Mouse (Mus musculus) lung, embryonic 14.5 days (tissue): ENCODE measurements around the gene Sort1. TPM values are rescaled to one million over a fixed set of nuclear protein-coding genes. Genes with fewer than 3 reads are reported as not detected.

Source experiments
- ATAC-seq: fragments of 200-750 bp; cut with Nextera tagmentation; 2 replicates; pipeline ENCODE4 v1.8.0; 2017; ENCODE audit warnings: mild to moderate bottlenecking, moderate TSS enrichment, moderate library complexity; ENCODE audit not compliant: insufficient read depth
- DNase-seq: peaks from one replicate; pipeline ENCODE4 v3.0.0-alpha.2; 2015
- H3K27ac ChIP-seq: fragments of 300-500 bp; sonication (generic); 2 replicates; pipeline ENCODE4 v1.5.1; 2014; ENCODE audit warnings: low read depth, mild to moderate bottlenecking, moderate library complexity
- H3K27me3 ChIP-seq: fragments of 300-500 bp; sonication (generic); 2 replicates; pipeline ENCODE4 v1.6.1; 2014; ENCODE audit warnings: low read length, control low read depth; ENCODE audit not compliant: insufficient read depth
- H3K36me3 ChIP-seq: fragments of 300-500 bp; sonication (generic); 2 replicates; pipeline ENCODE4 v1.6.1; 2014; ENCODE audit warnings: control low read depth; ENCODE audit not compliant: insufficient read depth
- H3K4me1 ChIP-seq: fragments of 300-500 bp; sonication (generic); 2 replicates; pipeline ENCODE4 v1.6.1; 2014; ENCODE audit warnings: antibody characterized with exemption, control low read depth; ENCODE audit not compliant: insufficient read depth
- H3K4me2 ChIP-seq: fragments of 300-500 bp; sonication (generic); 2 replicates; pipeline ENCODE4 v1.6.1; 2014; ENCODE audit warnings: mild to moderate bottlenecking
- H3K4me3 ChIP-seq: fragments of 300-500 bp; sonication (generic); 2 replicates; pipeline ENCODE4 v1.5.1; 2014; ENCODE audit warnings: low read depth, low read length
- H3K9ac ChIP-seq: fragments of 300-500 bp; sonication (generic); 2 replicates; pipeline ENCODE4 v1.6.1; 2014
- H3K9me3 ChIP-seq: fragments of 300-500 bp; sonication (generic); 2 replicates; pipeline ENCODE4 v1.6.1; 2016; ENCODE audit warnings: low read depth, low read length, control low read depth
- CTCF ChIP-seq: IDR thresholded peaks from 2 replicates; pipeline ENCODE4 v1.5.1; 2016; ENCODE audit warnings: antibody characterized with exemption, low read depth
- WGBS: fragments of 180-500 bp; shearing (Covaris S2); extraction: QIAGEN DNeasy Blood & Tissue Kit; methylation state at CpG from one replicate; pipeline ENCODE4 v1.1.7; 2014; 5-methylcytosine and 5-hydroxymethylcytosine counted together
- polyA plus RNA-seq: library from polyadenylated mRNA; unstranded; fragments of >200 nt; fragmentation: Nextera tagmentation; extraction: Ambion mirVana; gene quantifications from 2 replicates; pipeline ENCODE4 v1.2.1, GENCODE M21; 2014

Sort1 gene
- polyA plus RNA-seq, 1 experiment from 2014 or later: 32.7 TPM

- H3K4me3 ChIP-seq: no peak overlapping the region
- 38% methylated on average over 9 of the region's 9 CpGs for WGBS
- peak; percentile 73 for DNase-seq
These were observed 44.6 kb downstream of the Sort1 start for GRCm38 (mm10) chr3:108328441-108328841.

GRCm38 (mm10) chr3:108330812-108331211 lies 46.9 kb downstream of the Sort1 start:
- H3K36me3 ChIP-seq: peaks cover 37% of the 10 kb centered on the region
- no peak overlapping the region for H3K4me3 ChIP-seq
- no peak overlapping the region for H3K27ac ChIP-seq
- no peak for TF ChIP-seq CTCF
- H3K9me3 ChIP-seq: no peaks in the 10 kb centered on the region
- H3K4me2 ChIP-seq: no peak overlapping the region
- H3K9ac ChIP-seq: no peak overlapping the region
- DNase-seq: no peak
- ATAC-seq: no peak
- 0 out of 2 replicates have a peak, but pooled peaks cover 9% of the 10 kb centered on the region for H3K4me1 ChIP-seq
- WGBS: 84% methylated on average over 6 of the region's 6 CpGs
- H3K27me3 ChIP-seq: no peaks in the 10 kb centered on the region

More at GRCm38 (mm10) chr3:108328441-108328841, 44.6 kb downstream of the Sort1 start:
- Histone ChIP-seq H3K27ac (peak overlapping the region; percentile 88), H3K36me3 (peaks cover 23% of the 10 kb centered on the region), H3K4me1 (0 out of 2 replicates have a peak, but pooled peaks cover 9% of the 10 kb centered on the region), H3K4me2 (peak overlapping the region; percentile 2; the same call in 1 of the 2 replicates), H3K27me3 (no peaks in the 10 kb centered on the region), H3K9ac (peak overlapping the region; percentile 13; the same call in 1 of the 2 replicates), H3K9me3 (no peaks in the 10 kb centered on the region)
- ATAC-seq: peak; percentile 48
- TF ChIP-seq CTCF: no peak

GRCm38 (mm10) chr3:108336878-108337277 lies 53.0 kb downstream of the Sort1 start:
- H3K4me1 ChIP-seq: no peaks in the 10 kb centered on the region
- H3K36me3 ChIP-seq: peaks cover 67% of the 10 kb centered on the region
- DNase-seq (no peak), ATAC-seq (no peak)
- H3K4me2 ChIP-seq: no peak overlapping the region
- no peaks in the 10 kb centered on the region for H3K9me3 ChIP-seq
- H3K9ac ChIP-seq: no peak overlapping the region
- H3K27ac ChIP-seq: no peak overlapping the region
- H3K4me3 ChIP-seq: no peak overlapping the region
- WGBS: 93% methylated on average over 5 of the region's 5 CpGs
- no peaks in the 10 kb centered on the region for H3K27me3 ChIP-seq
- no peak for TF ChIP-seq CTCF

GRCm38 (mm10) chr3:108341040-108341439 lies 57.2 kb downstream of the Sort1 start:
- no peaks in the 10 kb centered on the region for H3K4me1 ChIP-seq
- H3K4me2 ChIP-seq: no peak overlapping the region
- H3K4me3 ChIP-seq: no peak overlapping the region
- WGBS: 81% methylated on average over 2 of the region's 2 CpGs
- peaks cover 66% of the 10 kb centered on the region for H3K36me3 ChIP-seq
- no peak overlapping the region for H3K9ac ChIP-seq
- TF ChIP-seq CTCF: no peak
- ATAC-seq (no peak), DNase-seq (no peak)
- H3K27me3 ChIP-seq: no peaks in the 10 kb centered on the region
- no peak overlapping the region for H3K27ac ChIP-seq
- H3K9me3 ChIP-seq: no peaks in the 10 kb centered on the region

- Histone ChIP-seq H3K4me1 (no peaks in the 10 kb centered on the region), H3K36me3 (peaks cover 76% of the 10 kb centered on the region), H3K9me3 (no peaks in the 10 kb centered on the region), H3K4me2 (no peak overlapping the region), H3K4me3 (no peak overlapping the region), H3K27me3 (no peaks in the 10 kb centered on the region), H3K9ac (no peak overlapping the region), H3K27ac (no peak overlapping the region)
- DNase-seq (peak; percentile 93), ATAC-seq (peak; percentile 93)
- TF ChIP-seq CTCF: no peak
- 49% methylated on average over 7 of the region's 7 CpGs for WGBS
These were observed 58.3 kb downstream of the Sort1 start for GRCm38 (mm10) chr3:108342185-108342584.

GRCm38 (mm10) chr3:108345855-108346254 lies 62.0 kb downstream of the Sort1 start:
- Histone ChIP-seq H3K9ac (no peak overlapping the region), H3K9me3 (no peaks in the 10 kb centered on the region), H3K4me3 (no peak overlapping the region), H3K4me1 (no peaks in the 10 kb centered on the region), H3K27me3 (no peaks in the 10 kb centered on the region), H3K27ac (no peak overlapping the region), H3K4me2 (no peak overlapping the region), H3K36me3 (peaks cover 59% of the 10 kb centered on the region)
- no peak for TF ChIP-seq CTCF
- 75% methylated on average over 7 of the region's 7 CpGs for WGBS
- ATAC-seq (no peak), DNase-seq (no peak)

- no peak for TF ChIP-seq CTCF
- H3K9me3 ChIP-seq: no peaks in the 10 kb centered on the region
- H3K4me3 ChIP-seq: no peak overlapping the region
- H3K4me1 ChIP-seq: no peaks in the 10 kb centered on the region
- no peaks in the 10 kb centered on the region for H3K27me3 ChIP-seq
- H3K36me3 ChIP-seq: peaks cover 54% of the 10 kb centered on the region
- no peak for ATAC-seq
- no peak overlapping the region for H3K27ac ChIP-seq
- H3K4me2 ChIP-seq: no peak overlapping the region
- H3K9ac ChIP-seq: no peak overlapping the region
- WGBS: 71% methylated on average over 9 of the region's 9 CpGs
- DNase-seq: no peak
These were observed 64.5 kb downstream of the Sort1 start for GRCm38 (mm10) chr3:108348376-108348775.

- WGBS: 87% methylated on average over 3 of the region's 3 CpGs
- Histone ChIP-seq H3K9ac (no peak overlapping the region), H3K27me3 (no peaks in the 10 kb centered on the region), H3K27ac (no peak overlapping the region), H3K4me2 (no peak overlapping the region), H3K36me3 (peaks cover 62% of the 10 kb centered on the region), H3K4me1 (no peaks in the 10 kb centered on the region), H3K9me3 (no peaks in the 10 kb centered on the region), H3K4me3 (no peak overlapping the region)
- no peak for ATAC-seq
- TF ChIP-seq CTCF: no peak
- no peak for DNase-seq
These were observed 71.4 kb downstream of the Sort1 start for GRCm38 (mm10) chr3:108355245-108355644.
